In genomic region chr17:46161179-46161578, GRCm38 (mm10) we compare ENCODE assay signal across 2 mouse cellular contexts.
TF ChIP-seq lines count a peak whose summit lies in the region.

No protein-coding gene starts in this region.

TF ChIP-seq in CH12.LX, 34 proteins besides CTCF, POLR2A, EP300 and RAD21:
- TF ChIP-seq MEF2A (IDR thresholded peaks at IDR 0.05; ENCODE audit: borderline replicate concordance, low read depth, low read length) (0 out of 2 replicates have a peak, but pooled peaks have one; percentile 17), MXI1 (IDR thresholded peaks at IDR 0.05; ENCODE audit: low read depth, low read length) (no peak), TBP (conservative IDR thresholded peaks at IDR 0.05; ENCODE audit: low read depth, low read length) (no peak), TCF12 (IDR thresholded peaks at IDR 0.05; ENCODE audit: low read depth, low read length) (peak; percentile 14; the same call in 1 of the 2 replicates), CHD1 (IDR thresholded peaks at IDR 0.05; ENCODE audit: low read depth, low read length) (no peak), ZC3H11A (IDR thresholded peaks at IDR 0.05; ENCODE audit: low read depth, low read length) (no peak), ZMIZ1 (IDR thresholded peaks at IDR 0.05; ENCODE audit: low read depth, low read length) (no peak), MAFK (IDR thresholded peaks at IDR 0.05; ENCODE audit: insufficient replicate concordance, low read length) (no peak), MYC (IDR thresholded peaks at IDR 0.05; ENCODE audit: low read depth, low read length) (no peak), PAX5 (IDR thresholded peaks at IDR 0.05; ENCODE audit: low read length) (no peak), IRF4 (IDR thresholded peaks at IDR 0.05; ENCODE audit: low read depth, low read length) (no peak)

TF ChIP-seq in ES-E14, 5 proteins besides CTCF, POLR2A, EP300 and RAD21:
- TF ChIP-seq ZNF384 (IDR thresholded peaks at IDR 0.05; ENCODE audit: low read depth, low read length): no peak
- no peak for TF ChIP-seq ZC3H11A (IDR thresholded peaks at IDR 0.05; ENCODE audit: borderline replicate concordance, low read depth, low read length)
- no peak for TF ChIP-seq MAFK (IDR thresholded peaks at IDR 0.05; ENCODE audit: insufficient read depth, low read depth, low read length)
- TF ChIP-seq HCFC1 (IDR thresholded peaks at IDR 0.05; ENCODE audit: borderline replicate concordance, insufficient read depth, low read length): no peak
- no peak for TF ChIP-seq CHD2 (IDR thresholded peaks at IDR 0.05; ENCODE audit: low read depth, low read length)
